Mouse (Mus musculus) heart, embryonic 11.5 days (tissue): ENCODE results near the gene Als2cl. TPM values are rescaled to one million over a fixed set of nuclear protein-coding genes. Genes with fewer than 3 reads are reported as not detected.
A peak's percentile ranks its signal among the peaks of the same experiment; 100 is the strongest.

Experiments
- ATAC-seq: fragments of 200-750 bp; cut with Nextera tagmentation; replicated peaks from 2 replicates; pipeline ENCODE4 v1.8.0; 2017; ENCODE audit warnings: moderate library complexity; ENCODE audit not compliant: insufficient number of reproducible peaks, low FRiP score, low TSS enrichment
- H3K27ac ChIP-seq: fragments of 300-500 bp; sonication (generic); 2 replicates; pipeline ENCODE4 v1.5.1; 2014; ENCODE audit warnings: mild to moderate bottlenecking, low read depth, low read length
- H3K27me3 ChIP-seq: fragments of 300-500 bp; sonication (generic); 2 replicates; pipeline ENCODE4 v1.6.1; 2014; ENCODE audit warnings: mild to moderate bottlenecking, low read length, mixed read lengths; ENCODE audit not compliant: control insufficient read depth, insufficient read depth
- H3K36me3 ChIP-seq: fragments of 300-500 bp; sonication (generic); 2 replicates; pipeline ENCODE4 v1.6.1; 2014; ENCODE audit warnings: mild to moderate bottlenecking, low read length, moderate library complexity, mixed read lengths; ENCODE audit not compliant: control insufficient read depth, insufficient read depth
- H3K4me1 ChIP-seq: fragments of 300-500 bp; sonication (generic); 2 replicates; pipeline ENCODE4 v1.6.1; 2014; ENCODE audit warnings: low read length; ENCODE audit not compliant: control insufficient read depth, insufficient read depth
- H3K4me2 ChIP-seq: fragments of 300-500 bp; sonication (generic); 2 replicates; pipeline ENCODE4 v1.6.1; 2014; ENCODE audit warnings: mild to moderate bottlenecking, moderate library complexity
- H3K4me3 ChIP-seq: fragments of 300-500 bp; sonication (generic); 2 replicates; pipeline ENCODE4 v1.5.1; 2014; ENCODE audit warnings: low read depth, low read length
- H3K9ac ChIP-seq: fragments of 300-500 bp; sonication (generic); 2 replicates; pipeline ENCODE4 v1.6.1; 2014; ENCODE audit warnings: mild to moderate bottlenecking, low read depth, low read length, moderate library complexity
- H3K9me3 ChIP-seq: fragments of 300-500 bp; sonication (generic); replicated peaks from 2 replicates; pipeline ENCODE4 v1.6.1; 2016; ENCODE audit warnings: low read length; ENCODE audit not compliant: control insufficient read depth
- WGBS: fragments of 180-500 bp; shearing (Covaris S2); extraction: QIAGEN DNeasy Blood & Tissue Kit; methylation state at CpG from one replicate; pipeline ENCODE4 v1.1.7; 2014; ENCODE audit not compliant: insufficient replicate concordance; 5-methylcytosine and 5-hydroxymethylcytosine counted together
- polyA plus RNA-seq: library from polyadenylated mRNA; unstranded; fragments of >200 nt; fragmentation: Nextera tagmentation; extraction: Ambion mirVana; gene quantifications from 2 replicates; pipeline ENCODE4 v1.2.1, GENCODE M21; 2014

Gene Als2cl
- polyA plus RNA-seq, 1 experiment from 2014 or later = 0.64 TPM

- no peak overlapping the region for H3K9ac ChIP-seq
- no peaks in the 10 kb centered on the region for H3K9me3 ChIP-seq
- H3K4me1 ChIP-seq = peaks cover 5% of the 10 kb centered on the region
- ATAC-seq = no peak
- H3K36me3 ChIP-seq = no peaks in the 10 kb centered on the region
- H3K27me3 ChIP-seq = peaks cover 17% of the 10 kb centered on the region
- H3K4me2 ChIP-seq = no peak overlapping the region
- no peak overlapping the region for H3K27ac ChIP-seq
- WGBS = 58% methylated on average over 7 of the region's 7 CpGs
- no peak overlapping the region for H3K4me3 ChIP-seq
These were observed 23.8 kb upstream of the Als2cl start for GRCm38 (mm10) chr9:110855903-110856302.

DNA sequence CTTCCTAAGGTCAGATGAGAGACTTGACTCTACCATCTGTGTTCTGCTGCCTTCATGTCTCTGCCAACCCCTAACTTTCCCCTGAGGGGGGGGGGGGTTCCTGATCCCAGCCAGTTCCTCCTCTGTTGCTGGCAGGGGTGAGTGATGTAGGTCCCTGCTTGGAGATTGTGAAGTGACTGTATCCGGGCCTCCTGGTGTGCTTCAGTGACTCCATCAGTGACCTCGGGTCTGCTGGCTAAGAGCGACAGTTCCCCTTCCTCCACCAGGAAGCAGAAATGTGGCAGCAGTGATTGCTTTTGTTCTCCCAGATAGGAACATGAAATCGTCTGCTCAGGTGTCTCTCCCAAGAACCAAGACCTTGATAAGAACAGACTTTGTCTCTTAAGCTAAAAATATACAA, 22.8 kb upstream of the Als2cl start:
- Histone ChIP-seq H3K9ac (no peak overlapping the region), H3K27me3 (peaks cover 17% of the 10 kb centered on the region), H3K9me3 (no peaks in the 10 kb centered on the region), H3K4me3 (no peak overlapping the region), H3K36me3 (no peaks in the 10 kb centered on the region), H3K27ac (no peak overlapping the region), H3K4me1 (peaks cover 5% of the 10 kb centered on the region), H3K4me2 (no peak overlapping the region)
- ATAC-seq = no peak
- WGBS = 26% methylated on average over 4 of the region's 4 CpGs

DNA sequence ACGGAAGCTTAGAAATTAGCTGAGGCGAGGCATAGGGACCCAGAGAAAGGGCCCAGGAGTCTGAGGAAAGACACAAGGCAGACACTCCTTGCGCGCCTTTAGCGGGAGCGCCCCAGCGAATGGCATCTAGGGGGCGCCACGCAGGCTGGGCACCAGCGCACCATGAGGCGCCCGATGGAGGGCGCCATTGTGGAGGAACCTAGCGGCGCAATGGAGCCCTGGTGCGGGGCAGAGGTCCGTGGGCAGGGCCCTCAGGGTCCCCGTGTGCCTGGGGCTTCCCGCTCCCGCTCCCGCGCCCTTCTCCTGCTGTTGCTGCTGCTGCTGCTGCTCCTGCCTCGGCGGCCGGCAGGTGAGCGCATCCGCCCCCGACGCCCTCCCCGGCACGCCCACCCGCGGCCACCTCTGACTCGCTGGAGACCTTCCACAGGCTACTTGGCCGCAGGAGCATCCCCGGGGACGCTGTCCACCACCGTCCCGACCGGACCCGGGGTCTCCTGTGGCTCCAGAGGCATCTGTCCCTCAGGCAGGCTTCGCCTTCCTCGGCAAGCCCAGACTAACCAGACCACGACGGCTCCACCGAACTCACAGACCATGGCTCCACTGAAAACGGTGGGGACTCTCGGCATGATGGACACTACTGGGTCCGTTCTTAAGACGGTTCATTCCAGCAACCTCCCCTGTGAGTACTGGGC, 21.7 kb upstream of the Als2cl start, which contains the start of gene Prss50:
Gene Prss50, plus strand, starts transcription at position 187 of the 692 bp plus-strand sequence.
- peak within 1 kb of the TSS; percentile 59 for H3K4me2 ChIP-seq
- peak within 1 kb of the TSS; percentile 36 for H3K4me3 ChIP-seq
- H3K9ac ChIP-seq = no peak within 1 kb of the TSS
- H3K27me3 ChIP-seq = peaks cover 17% of the 10 kb centered on the region
- ATAC-seq = no peak
- 9% methylated on average over 41 of the region's 50 CpGs for WGBS
- no peaks in the 10 kb centered on the region for H3K9me3 ChIP-seq
- H3K36me3 ChIP-seq = no peaks in the 10 kb centered on the region
- H3K4me1 ChIP-seq = peaks cover 5% of the 10 kb centered on the region
- H3K27ac ChIP-seq = no peak within 1 kb of the TSS

- 0 out of 2 replicates have a peak overlapping the region, but pooled peaks have one; percentile 59 for H3K4me2 ChIP-seq
- H3K4me3 ChIP-seq = no peak overlapping the region
- H3K9me3 ChIP-seq = no peaks in the 10 kb centered on the region
These were observed 21.1 kb upstream of the Als2cl start for GRCm38 (mm10) chr9:110858523-110858922.

DNA sequence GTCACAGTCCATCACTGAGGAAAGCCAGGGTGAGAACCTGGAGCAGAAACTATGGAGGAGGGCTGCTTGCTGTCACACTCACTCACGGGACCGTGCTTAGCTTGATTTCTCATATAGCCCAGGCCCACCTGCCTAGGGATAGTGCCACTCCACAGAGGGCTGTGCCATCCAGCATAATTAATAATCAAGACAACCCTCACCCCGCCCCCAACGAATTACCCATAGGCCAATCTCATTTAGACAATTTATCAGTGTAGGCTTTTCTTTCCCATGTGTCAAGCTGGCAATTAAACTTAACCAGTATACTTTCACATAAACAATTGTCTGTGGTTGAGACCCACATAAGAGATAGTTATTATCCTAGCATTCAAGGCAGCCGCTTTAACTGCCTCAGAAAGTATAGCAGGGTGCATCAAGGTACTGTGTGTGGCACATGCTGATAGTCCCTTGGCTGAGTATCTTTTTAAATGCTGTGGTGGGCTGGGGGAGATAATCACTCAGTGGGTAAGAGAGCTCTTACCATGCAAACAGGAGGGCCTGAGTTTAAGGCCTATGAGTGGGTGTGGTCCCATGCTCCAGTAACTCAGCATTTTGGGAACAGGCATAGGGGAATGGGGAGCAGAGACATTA, 20.6 kb upstream of the Als2cl start:
- no peak overlapping the region for H3K9ac ChIP-seq
- H3K4me1 ChIP-seq = peaks cover 5% of the 10 kb centered on the region
- ATAC-seq = no peak
- H3K4me3 ChIP-seq = no peak overlapping the region
- peaks cover 17% of the 10 kb centered on the region for H3K27me3 ChIP-seq
- no peaks in the 10 kb centered on the region for H3K9me3 ChIP-seq
- H3K27ac ChIP-seq = no peak overlapping the region
- no peaks in the 10 kb centered on the region for H3K36me3 ChIP-seq
- no peak overlapping the region for H3K4me2 ChIP-seq
- WGBS = 79% methylated on average over 5 of the region's 5 CpGs

More at GRCm38 (mm10) chr9:110858523-110858922, 21.1 kb upstream of the Als2cl start:
- no peak for ATAC-seq
- H3K27me3 ChIP-seq = peaks cover 17% of the 10 kb centered on the region
- 44% methylated on average over 5 of the region's 5 CpGs for WGBS
- peaks cover 5% of the 10 kb centered on the region for H3K4me1 ChIP-seq
- no peaks in the 10 kb centered on the region for H3K36me3 ChIP-seq
- H3K27ac ChIP-seq = no peak overlapping the region
- no peak overlapping the region for H3K9ac ChIP-seq

GRCm38 (mm10) chr9:110871030-110871429, 8.6 kb upstream of the Als2cl start:
- no peak overlapping the region for H3K4me3 ChIP-seq
- ATAC-seq = no peak
- no peak overlapping the region for H3K27ac ChIP-seq
- 19% methylated on average over 7 of the region's 7 CpGs for WGBS
- H3K9me3 ChIP-seq = no peaks in the 10 kb centered on the region
- no peaks in the 10 kb centered on the region for H3K4me1 ChIP-seq
- H3K27me3 ChIP-seq = peaks cover 30% of the 10 kb centered on the region
- no peak overlapping the region for H3K9ac ChIP-seq
- no peak overlapping the region for H3K4me2 ChIP-seq
- H3K36me3 ChIP-seq = no peaks in the 10 kb centered on the region

GRCm38 (mm10) chr9:110873681-110874659, 5.7 kb upstream of the Als2cl start:
- no peaks in the 10 kb centered on the region for H3K9me3 ChIP-seq
- H3K36me3 ChIP-seq = no peaks in the 10 kb centered on the region
- ATAC-seq = no peak
- WGBS = 13% methylated on average over 40 of the region's 40 CpGs
- 0 out of 2 replicates have a peak overlapping the region, but pooled peaks have one; percentile 39 for H3K9ac ChIP-seq
- no peaks in the 10 kb centered on the region for H3K4me1 ChIP-seq
- H3K4me3 ChIP-seq = peak overlapping the region; percentile 33
- peak overlapping the region; percentile 66 for H3K4me2 ChIP-seq
- no peak overlapping the region for H3K27ac ChIP-seq
- H3K27me3 ChIP-seq = peaks cover 33% of the 10 kb centered on the region

DNA sequence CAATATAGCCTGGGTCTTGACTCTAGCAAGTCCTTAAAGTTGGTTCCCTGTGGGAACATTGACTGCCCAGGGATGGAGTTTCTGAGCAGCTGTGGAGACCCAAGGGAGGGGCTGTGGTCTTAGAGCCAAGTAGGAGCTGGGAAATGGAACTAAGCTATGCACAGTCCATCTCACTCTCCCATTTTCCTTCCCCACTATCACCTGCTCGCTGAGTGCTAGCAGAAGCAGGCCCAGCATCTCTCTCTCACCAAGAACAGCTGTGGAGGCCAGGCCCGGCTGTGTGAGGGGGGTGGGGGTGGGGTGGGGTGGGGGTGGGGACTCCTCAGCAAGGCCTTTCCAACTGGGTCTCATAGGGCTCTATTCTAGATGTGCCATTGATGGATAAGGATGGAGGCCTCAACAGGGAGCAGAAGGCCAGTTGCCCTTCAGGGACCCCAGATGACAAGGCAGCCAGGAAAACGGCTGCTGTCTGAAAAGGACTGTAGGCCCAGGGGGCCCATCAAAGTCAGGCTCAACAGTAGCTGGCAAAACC, 4.9 kb upstream of the Als2cl start:
- no peak overlapping the region for H3K4me3 ChIP-seq
- no peaks in the 10 kb centered on the region for H3K36me3 ChIP-seq
- no peak overlapping the region for H3K4me2 ChIP-seq
- H3K9ac ChIP-seq = no peak overlapping the region
- no peak for ATAC-seq
- H3K27me3 ChIP-seq = peaks cover 40% of the 10 kb centered on the region
- H3K4me1 ChIP-seq = peaks cover 4% of the 10 kb centered on the region; the same call in 1 of the 2 replicates
- no peaks in the 10 kb centered on the region for H3K9me3 ChIP-seq
- WGBS = 35% methylated on average over 3 of the region's 3 CpGs
- no peak overlapping the region for H3K27ac ChIP-seq
